Mouse (Mus musculus): Measurements from ENCODE around the gene Actc1.

The Actc1 gene

DNA sequence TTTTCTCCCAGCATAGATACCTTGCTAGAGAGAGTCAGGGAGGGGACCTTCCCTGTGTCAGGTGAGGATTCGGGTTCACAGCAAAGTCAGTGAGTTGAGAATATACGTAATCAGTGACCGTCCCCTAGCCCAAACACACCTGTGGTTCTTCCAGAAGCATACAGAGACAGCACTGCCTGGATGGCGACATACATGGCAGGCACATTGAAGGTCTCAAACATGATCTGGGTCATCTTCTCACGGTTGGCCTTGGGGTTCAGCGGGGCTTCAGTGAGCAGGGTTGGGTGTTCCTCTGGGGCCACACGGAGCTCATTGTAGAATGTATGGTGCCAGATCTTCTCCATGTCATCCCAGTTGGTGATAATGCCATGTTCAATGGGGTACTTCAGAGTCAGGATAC, 3.2 kb downstream of the Actc1 start:
- DNase-seq (ENCODE audit: low spot score in 2 of 2): no peak

DNA sequence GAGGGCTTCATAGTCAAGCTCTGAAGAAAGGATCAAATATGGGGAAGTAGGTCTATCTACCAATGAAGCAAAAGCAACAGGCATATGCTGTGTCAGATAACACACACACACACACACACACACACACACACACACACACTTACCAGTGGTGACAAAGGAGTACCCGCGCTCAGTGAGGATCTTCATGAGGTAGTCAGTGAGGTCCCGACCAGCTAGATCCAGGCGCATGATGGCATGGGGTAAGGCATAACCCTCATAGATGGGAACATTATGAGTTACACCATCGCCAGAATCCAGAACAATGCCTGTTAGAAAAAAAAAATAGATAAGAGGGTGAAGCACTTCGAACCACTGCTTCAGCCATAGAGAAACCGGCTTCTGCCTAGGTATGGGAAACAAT, 4.0 kb downstream of the Actc1 start:
- DNase-seq (ENCODE audit: low spot score in 2 of 2): no peak

GRCm38 (mm10) chr2:114047960-114048611, 5.3 kb downstream of the Actc1 start:
- no peak for DNase-seq (ENCODE audit: low spot score in 2 of 2)

DNA sequence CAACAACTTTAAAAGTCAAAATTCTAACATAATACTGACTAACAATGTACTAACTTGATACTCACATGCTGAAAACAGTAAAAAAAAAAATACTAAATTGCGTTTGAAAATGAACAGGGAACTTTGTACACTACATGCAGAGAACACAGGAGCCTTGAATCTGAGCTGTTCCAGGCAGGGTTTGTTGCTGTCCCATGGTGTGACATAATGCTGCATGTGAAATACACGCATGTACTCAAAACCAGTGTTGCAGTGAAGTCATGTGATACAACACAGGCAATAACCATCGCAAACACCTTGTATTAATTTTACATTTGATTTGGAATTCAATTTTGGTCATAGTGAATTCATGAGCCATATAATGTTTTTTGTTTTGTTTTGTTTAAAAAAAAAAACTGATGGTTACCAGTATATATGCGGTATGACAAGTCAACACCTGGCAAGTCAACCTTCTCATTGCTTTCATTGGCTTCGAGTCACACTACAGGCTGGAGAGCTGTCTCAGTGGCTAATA, 7.1 kb downstream of the Actc1 start:
- no peak for DNase-seq (ENCODE audit: low spot score in 2 of 2)

- no peak for DNase-seq (ENCODE audit: low spot score in 2 of 2)
Measured at GRCm38 (mm10) chr2:114037926-114038325, 15.4 kb downstream of the Actc1 start.

DNA sequence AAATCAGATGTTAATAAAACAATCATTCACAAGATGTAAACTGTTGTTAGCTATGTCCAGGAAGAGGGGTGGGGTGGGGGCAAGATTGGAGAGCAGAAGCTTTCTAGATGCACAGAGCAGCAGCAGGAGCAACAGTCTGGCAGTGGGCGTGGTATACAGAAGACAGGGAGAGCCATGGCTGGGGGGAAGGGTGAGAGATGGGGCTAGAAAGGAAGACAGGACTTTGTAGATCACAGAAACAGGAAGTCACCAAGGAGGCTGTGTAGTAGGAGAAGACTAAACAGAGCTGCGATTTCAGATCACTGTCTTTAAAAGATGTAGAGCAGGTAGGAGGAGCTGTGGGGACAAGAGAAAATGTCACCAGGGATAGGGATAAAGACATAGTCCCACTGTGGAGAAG, 21.1 kb downstream of the Actc1 start:
- no peak for DNase-seq (ENCODE audit: low spot score in 2 of 2)

- DNase-seq (ENCODE audit: low spot score in 2 of 2): no peak
Measured at GRCm38 (mm10) chr2:114023383-114023782, 30.0 kb downstream of the Actc1 start.

GRCm38 (mm10) chr2:114020210-114020563, 33.2 kb downstream of the Actc1 start:
- no peak for DNase-seq (ENCODE audit: low spot score in 2 of 2)

DNA sequence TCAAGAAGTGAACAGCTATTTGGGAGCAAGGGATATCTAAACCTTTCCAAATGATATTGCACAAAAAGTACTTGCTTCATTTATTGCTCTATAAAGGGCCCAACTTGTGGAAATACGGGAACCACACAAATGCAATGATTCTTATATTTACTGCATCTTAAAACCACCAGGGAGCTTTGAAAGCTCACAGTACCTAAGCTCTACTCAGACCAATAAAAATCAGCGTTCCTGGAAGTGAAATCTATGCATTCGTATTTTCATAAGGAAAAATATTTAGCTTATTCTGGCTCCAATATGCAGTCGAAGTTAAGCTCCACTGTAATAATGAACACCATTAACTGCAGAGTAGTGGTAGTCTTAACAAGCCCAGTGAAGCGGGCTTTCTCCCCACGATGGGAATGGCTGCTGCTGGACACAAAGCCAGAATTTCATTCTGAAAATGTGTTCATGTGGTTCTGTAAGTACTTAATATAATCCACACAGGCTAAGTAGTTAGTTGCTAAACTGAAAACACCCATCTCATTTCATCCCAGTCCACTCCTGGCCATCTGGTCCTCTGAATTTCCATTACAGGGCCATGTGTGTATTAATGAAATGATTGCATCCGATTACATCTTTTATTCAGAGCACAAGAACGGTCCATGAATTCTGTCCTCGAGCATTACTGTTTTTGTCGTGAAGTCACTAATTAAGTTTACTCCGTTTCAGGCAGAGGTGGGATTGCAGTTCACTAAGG, 33.7 kb downstream of the Actc1 start:
- no peak for DNase-seq (ENCODE audit: low spot score in 2 of 2)

DNA sequence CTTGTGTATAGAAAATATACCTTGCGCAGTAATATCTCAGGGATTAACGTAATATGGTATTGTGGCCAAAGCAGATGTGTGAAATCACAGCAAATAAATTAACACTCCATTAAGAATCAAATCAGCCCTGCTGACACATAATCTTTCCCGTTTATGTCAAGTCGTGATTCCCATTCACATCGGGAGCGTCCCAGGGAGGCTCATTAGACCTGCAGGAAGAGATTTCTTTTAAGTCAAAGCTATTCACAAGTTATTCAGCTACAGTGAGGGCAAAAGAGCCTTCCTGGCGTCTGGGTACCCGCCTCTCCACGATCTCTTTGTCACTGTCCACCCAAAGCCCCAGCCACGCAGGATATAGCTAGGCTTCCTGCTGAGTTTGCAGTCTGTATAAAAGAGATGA, 35.2 kb downstream of the Actc1 start:
- no peak for DNase-seq (ENCODE audit: low spot score in 2 of 2)

DNA sequence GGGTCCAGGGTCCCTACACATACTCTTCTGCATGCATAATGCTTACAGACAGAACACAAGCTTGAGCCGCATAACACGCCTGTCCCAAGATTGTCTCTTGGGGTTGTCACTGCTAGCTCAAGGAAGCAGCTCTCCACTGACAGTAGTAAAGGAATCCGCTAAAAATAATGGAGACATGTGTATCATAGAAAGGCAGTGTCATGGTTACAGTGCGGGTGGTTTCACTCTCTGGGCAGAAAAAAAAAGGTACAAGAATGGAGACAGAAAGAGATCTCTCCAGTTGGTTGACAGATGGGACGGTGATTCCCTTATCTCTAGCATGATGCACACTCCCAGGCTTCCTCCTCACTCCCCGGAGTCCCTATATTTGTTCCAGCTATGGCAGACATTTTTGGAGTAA, 38.5 kb downstream of the Actc1 start:
- DNase-seq (ENCODE audit: low spot score in 2 of 2): no peak

- DNase-seq (ENCODE audit: low spot score in 2 of 2): no peak
Measured at GRCm38 (mm10) chr2:114013846-114014245, 39.5 kb downstream of the Actc1 start.

- DNase-seq (ENCODE audit: low spot score in 2 of 2): no peak
Measured at GRCm38 (mm10) chr2:114013295-114013771, 40.0 kb downstream of the Actc1 start, which contains the start of gene Gjd2. Gene Gjd2 (minus strand): TSS chr2:114013619.

DNA sequence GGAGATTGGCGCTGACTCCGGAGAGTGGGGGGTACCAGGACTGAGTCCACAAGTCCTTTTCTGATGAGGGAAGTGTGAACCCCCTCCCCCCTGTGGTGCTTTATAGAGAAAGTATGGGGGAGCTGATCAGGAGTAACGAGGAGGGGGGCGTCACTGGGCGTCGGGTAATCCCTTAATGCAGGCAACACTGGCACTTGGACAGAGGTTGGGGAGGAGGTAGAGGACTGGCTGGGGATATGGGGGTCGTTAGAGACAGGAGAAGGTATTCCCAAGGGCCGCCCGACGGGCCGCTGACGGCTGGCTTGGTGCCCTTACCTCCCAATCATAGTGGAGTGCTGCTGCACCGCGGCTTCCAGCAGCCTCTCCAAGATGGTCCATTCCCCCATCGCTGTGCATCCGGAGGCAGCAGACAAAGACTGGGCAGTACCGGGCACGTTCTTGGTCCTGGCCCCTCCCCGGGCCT, 40.6 kb downstream of the Actc1 start:
- DNase-seq (ENCODE audit: low spot score in 2 of 2): no peak

DNA sequence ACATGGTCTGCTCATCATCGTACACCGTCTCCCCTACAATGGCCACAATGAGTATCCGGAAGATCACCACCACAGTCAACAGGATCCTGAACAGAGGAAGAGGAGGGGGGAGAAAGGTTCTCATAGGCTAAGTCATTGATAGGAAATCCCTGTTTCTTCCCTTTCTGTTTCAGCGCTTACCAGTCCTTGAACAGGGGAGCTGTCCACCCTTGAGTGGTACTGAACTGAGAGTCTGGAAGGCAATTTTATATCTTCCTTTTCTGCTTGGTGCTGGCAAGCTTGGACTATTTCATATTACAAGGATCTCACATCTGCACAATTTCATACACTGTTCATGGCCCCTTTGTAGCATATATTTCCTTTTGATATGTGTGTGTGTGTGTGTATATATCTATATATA, 41.5 kb downstream of the Actc1 start:
- DNase-seq (ENCODE audit: low spot score in 2 of 2): no peak

GRCm38 (mm10) chr2:114008321-114008720, 45.0 kb downstream of the Actc1 start:
- no peak for DNase-seq (ENCODE audit: low spot score in 2 of 2)

DNA sequence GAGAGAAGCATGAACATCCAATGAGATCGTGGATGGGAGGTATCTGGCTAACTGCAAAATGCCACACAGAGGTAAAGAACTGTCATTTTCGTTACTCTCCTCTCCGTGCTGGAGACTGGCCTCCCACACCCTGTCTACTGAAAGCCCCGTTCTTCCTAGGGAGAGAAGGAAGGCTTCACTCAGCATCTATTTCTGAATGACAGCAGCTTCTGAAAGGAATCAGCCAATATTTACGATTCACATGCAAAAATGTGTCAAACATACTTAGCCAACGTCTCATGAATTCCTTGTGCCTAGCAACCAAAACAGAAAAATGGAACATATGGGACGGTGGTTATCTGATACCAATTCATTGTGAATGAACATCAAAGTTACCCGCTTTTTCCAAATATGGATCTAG, 55.9 kb downstream of the Actc1 start:
- no peak for DNase-seq (ENCODE audit: low spot score in 2 of 2)

All from urinary bladder, adult 18-20 months (tissue).